Mouse (Mus musculus) kidney, adult 10 weeks (tissue): ENCODE results near the gene Mup9. TPM values are rescaled to one million over a fixed set of nuclear protein-coding genes. Genes with fewer than 3 reads are reported as not detected.

Experiments
- polyA plus RNA-seq: library from polyadenylated mRNA; stranded (reverse); fragments of 350-450 nt; fragmentation: Illumina TruSeq; extraction: RNeasy Lipid Tissue Mini Kit (QIAGEN cat#74804); gene quantifications from one replicate; pipeline ENCODE4 v1.2.3, GENCODE M21; 2014; ENCODE audit warnings: low read depth, low replicate concordance

Gene Mup9
- not detected for polyA plus RNA-seq

DNA sequence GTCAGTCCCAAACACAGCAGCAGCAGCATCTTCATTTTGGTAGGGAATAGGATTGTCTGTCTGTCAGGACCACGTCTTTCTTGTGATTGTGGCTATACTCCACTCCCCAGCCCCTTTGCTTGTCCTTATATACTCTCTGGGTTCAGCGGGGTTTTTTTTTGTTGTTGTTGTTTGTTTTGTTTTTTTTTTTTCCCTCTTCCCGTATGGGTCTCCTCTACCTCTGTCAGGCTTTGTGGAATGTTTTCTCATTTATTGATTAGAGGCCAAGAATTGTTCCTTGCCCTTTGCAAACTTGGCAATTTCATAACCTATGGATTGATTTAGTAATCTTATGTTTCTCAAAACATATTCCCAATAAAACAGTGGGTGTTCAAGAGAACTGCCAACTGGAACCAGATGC is at the start of gene Mup9:
Gene Mup9 (minus strand): TSS at position 101 of the 400 bp plus-strand sequence.

Other genes starting within 250 kb of the Mup9 start
- not detected for gene Mup8, start 199.4 kb downstream of the Mup9 start, polyA plus RNA-seq
- gene Mup1, start 80.0 kb upstream of the Mup9 start, polyA plus RNA-seq: not detected
- gene Mup10, start 160.2 kb upstream of the Mup9 start, polyA plus RNA-seq: not detected
- 1.8 TPM for gene Mup11, start 240.5 kb upstream of the Mup9 start, polyA plus RNA-seq